Mouse (Mus musculus): Measurements from ENCODE around the gene Ndufaf8. TPM values are rescaled to one million over a fixed set of nuclear protein-coding genes. Genes with fewer than 3 reads are reported as not detected.
A peak's percentile ranks its signal among the peaks of the same experiment; 100 is the strongest.

Ndufaf8 gene
- total RNA-seq (2014; fragmentation: Nextera tagmentation) (10.4 and 11.1 TPM in 2 replicates), total RNA-seq (2017) (15.1 and 20.3 TPM in 2 replicates), polyA plus RNA-seq (2012) (60.0 and 78.2 TPM in 2 replicates)

- no peaks in the 10 kb centered on the region for H3K27me3 ChIP-seq (ENCODE audit: insufficient read depth, low read length)
- no peaks in the 10 kb centered on the region for H3K9me3 ChIP-seq (replicated peaks)
- H3K36me3 ChIP-seq (replicated peaks), result peaks cover 74% of the 10 kb centered on the region
- ATAC-seq (ENCODE audit: extremely low read depth, insufficient number of reproducible peaks, low FRiP score, poor library complexity, severe bottlenecking), result peak; percentile 100
- H3K4me1 ChIP-seq (ENCODE audit: insufficient read depth, low read depth, low read length), result peaks cover 62% of the 10 kb centered on the region
- no peak for TF ChIP-seq CTCF (IDR thresholded peaks at IDR 0.05; ENCODE audit: low read depth, low read length)
- no peak for TF ChIP-seq POLR2AphosphoS5 (IDR thresholded peaks at IDR 0.05; ENCODE audit: insufficient replicate concordance, low read depth, low read length)
- H3K4me3 ChIP-seq (ENCODE audit: low read depth, low read length), result peak within 1 kb of the TSS; percentile 91
- peak; percentile 98 for DNase-seq (ENCODE audit: low spot score)
Measured at GRCm38 (mm10) chr11:120098588-120099511, at the start of gene Ndufaf8, which contains the start of gene Tepsin. Gene Ndufaf8 (plus strand): TSS chr11:120098928. Gene Tepsin (minus strand): TSS chr11:120098731.

GRCm38 (mm10) chr11:120049067-120049466 is 49.7 kb upstream of the Ndufaf8 start:
- no peak for ATAC-seq (ENCODE audit: extremely low read depth, insufficient number of reproducible peaks, low FRiP score, poor library complexity, severe bottlenecking)
- H3K4me1 ChIP-seq (ENCODE audit: insufficient read depth, low read depth, low read length), result no peaks in the 10 kb centered on the region; the same call in 1 of the 2 replicates
- H3K27me3 ChIP-seq (ENCODE audit: insufficient read depth, low read length), result peaks cover 29% of the 10 kb centered on the region

GRCm38 (mm10) chr11:120051124-120051811 is 47.5 kb upstream of the Ndufaf8 start:
- no peaks in the 10 kb centered on the region for H3K9me3 ChIP-seq (replicated peaks)
- H3K4me3 ChIP-seq (ENCODE audit: low read depth, low read length), result no peak overlapping the region
- no peak for ATAC-seq (ENCODE audit: extremely low read depth, insufficient number of reproducible peaks, low FRiP score, poor library complexity, severe bottlenecking)
- no peaks in the 10 kb centered on the region; the same call in 1 of the 2 replicates for H3K4me1 ChIP-seq (ENCODE audit: insufficient read depth, low read depth, low read length)
- H3K36me3 ChIP-seq (replicated peaks), result no peaks in the 10 kb centered on the region
- no peak for DNase-seq (ENCODE audit: low spot score)
- peaks cover 29% of the 10 kb centered on the region for H3K27me3 ChIP-seq (ENCODE audit: insufficient read depth, low read length)
- TF ChIP-seq CTCF (IDR thresholded peaks at IDR 0.05; ENCODE audit: low read depth, low read length) (no peak), GATA2 (IDR thresholded peaks at IDR 0.05; ENCODE audit: borderline replicate concordance, low read depth, low read length) (no peak), GATA1 (IDR thresholded peaks at IDR 0.05; ENCODE audit: borderline replicate concordance, low read length) (no peak), TAL1 (conservative IDR thresholded peaks at IDR 0.05; ENCODE audit: low read depth, low read length) (no peak), POLR2AphosphoS5 (IDR thresholded peaks at IDR 0.05; ENCODE audit: insufficient replicate concordance, low read depth, low read length) (no peak)

More at GRCm38 (mm10) chr11:120049067-120049466, 49.7 kb upstream of the Ndufaf8 start:
- no peak for DNase-seq (ENCODE audit: low spot score)
- Histone ChIP-seq H3K4me3 (ENCODE audit: low read depth, low read length) (no peak overlapping the region), H3K9me3 (replicated peaks) (no peaks in the 10 kb centered on the region), H3K36me3 (replicated peaks) (no peaks in the 10 kb centered on the region)
- TF ChIP-seq CTCF (IDR thresholded peaks at IDR 0.05; ENCODE audit: low read depth, low read length) (no peak), POLR2AphosphoS5 (IDR thresholded peaks at IDR 0.05; ENCODE audit: insufficient replicate concordance, low read depth, low read length) (no peak), GATA2 (IDR thresholded peaks at IDR 0.05; ENCODE audit: borderline replicate concordance, low read depth, low read length) (no peak), GATA1 (IDR thresholded peaks at IDR 0.05; ENCODE audit: borderline replicate concordance, low read length) (no peak), TAL1 (conservative IDR thresholded peaks at IDR 0.05; ENCODE audit: low read depth, low read length) (no peak)

GRCm38 (mm10) chr11:120052274-120052673 is 46.5 kb upstream of the Ndufaf8 start:
- no peak for ATAC-seq (ENCODE audit: extremely low read depth, insufficient number of reproducible peaks, low FRiP score, poor library complexity, severe bottlenecking)
- Histone ChIP-seq H3K27me3 (ENCODE audit: insufficient read depth, low read length) (peaks cover 33% of the 10 kb centered on the region), H3K4me3 (ENCODE audit: low read depth, low read length) (no peak overlapping the region), H3K9me3 (replicated peaks) (no peaks in the 10 kb centered on the region), H3K36me3 (replicated peaks) (no peaks in the 10 kb centered on the region), H3K4me1 (ENCODE audit: insufficient read depth, low read depth, low read length) (no peaks in the 10 kb centered on the region; the same call in 1 of the 2 replicates)
- TF ChIP-seq POLR2AphosphoS5 (IDR thresholded peaks at IDR 0.05; ENCODE audit: insufficient replicate concordance, low read depth, low read length) (no peak), CTCF (IDR thresholded peaks at IDR 0.05; ENCODE audit: low read depth, low read length) (no peak), GATA2 (IDR thresholded peaks at IDR 0.05; ENCODE audit: borderline replicate concordance, low read depth, low read length) (no peak), GATA1 (IDR thresholded peaks at IDR 0.05; ENCODE audit: borderline replicate concordance, low read length) (no peak), TAL1 (conservative IDR thresholded peaks at IDR 0.05; ENCODE audit: low read depth, low read length) (no peak)
- no peak for DNase-seq (ENCODE audit: low spot score)

GRCm38 (mm10) chr11:120053846-120054245 is 44.9 kb upstream of the Ndufaf8 start:
- H3K9me3 ChIP-seq (replicated peaks), result no peaks in the 10 kb centered on the region
- H3K27me3 ChIP-seq (ENCODE audit: insufficient read depth, low read length), result peaks cover 42% of the 10 kb centered on the region
- H3K36me3 ChIP-seq (replicated peaks), result no peaks in the 10 kb centered on the region
- H3K4me1 ChIP-seq (ENCODE audit: insufficient read depth, low read depth, low read length), result no peaks in the 10 kb centered on the region
- H3K4me3 ChIP-seq (ENCODE audit: low read depth, low read length), result no peak overlapping the region
- ATAC-seq (ENCODE audit: extremely low read depth, insufficient number of reproducible peaks, low FRiP score, poor library complexity, severe bottlenecking) (no peak), DNase-seq (ENCODE audit: low spot score) (no peak)
- no peak for TF ChIP-seq GATA1 (IDR thresholded peaks at IDR 0.05; ENCODE audit: borderline replicate concordance, low read length)
- TF ChIP-seq TAL1 (conservative IDR thresholded peaks at IDR 0.05; ENCODE audit: low read depth, low read length), result no peak
- no peak for TF ChIP-seq CTCF (IDR thresholded peaks at IDR 0.05; ENCODE audit: low read depth, low read length)
- no peak for TF ChIP-seq GATA2 (IDR thresholded peaks at IDR 0.05; ENCODE audit: borderline replicate concordance, low read depth, low read length)
- TF ChIP-seq POLR2AphosphoS5 (IDR thresholded peaks at IDR 0.05; ENCODE audit: insufficient replicate concordance, low read depth, low read length), result no peak
